Comparison of ENCODE assay signal across 14 mouse cellular contexts in the genomic region with DNA sequence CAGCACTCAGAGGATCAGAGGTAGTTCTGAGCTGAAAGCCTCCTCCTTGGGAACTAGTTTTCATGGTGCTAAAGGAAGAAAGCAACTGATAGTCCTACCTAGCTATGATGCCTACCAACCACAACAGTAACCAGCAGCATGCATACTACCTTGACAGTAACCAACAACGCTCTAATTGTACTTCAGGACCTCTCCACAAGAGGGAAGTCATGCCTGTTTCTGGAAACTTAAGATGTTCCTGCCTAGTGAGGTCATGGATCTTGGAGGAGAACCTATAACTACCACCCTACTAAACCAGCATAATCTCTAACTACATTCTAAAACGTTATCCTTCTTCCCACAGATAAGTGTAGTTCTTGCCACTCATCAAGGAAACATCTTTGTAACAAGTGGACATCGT. TPM values are rescaled to one million over a fixed set of nuclear protein-coding genes. Genes with fewer than 3 reads are reported as not detected.
A peak's percentile ranks its signal among the peaks of the same experiment; 100 is the strongest.
DNase-seq lines count a peak whose midpoint lies in the region; ATAC-seq and TF ChIP-seq lines count a peak whose summit lies in the region.
"Had no signal": no experiment of that assay in that cellular context is flagged by ENCODE, and none has a peak within 500 bp of the region (broad histone marks: within the 10 kb centered on the region; RNA-seq: fewer than 3 reads in every experiment).

No protein-coding gene starts in this region.

- intact Hi-C loops in heart, postnatal 36 days (cut with DNase I): loop anchor here (5.0 kb wide), 1 partner anchor 74 kb away; no protein-coding TSS in a partner anchor

- peak; percentile 0 for DNase-seq in heart, adult 11 months
- no peak for DNase-seq in heart, postnatal 36 days
- no peak for DNase-seq in lung, adult 2 months
- DNase-seq in lung, adult 18-20 months: no peak
- peak; percentile 62 for DNase-seq in NIH3T3 (ENCODE audit: low read depth)
- no peak for DNase-seq in cerebellum, adult 9-10 months
- DNase-seq: cerebellum, adult 18-20 months had no signal

- 37% methylated on average over 3 of the region's 3 CpGs for WGBS in lung, adult 2 months

- TF ChIP-seq CTCF in lung, adult 2 months (IDR thresholded peaks at IDR 0.05; ENCODE audit: insufficient read depth, low read length): 0 out of 2 replicates have a peak, but pooled peaks have one; percentile 6

- TF ChIP-seq POLR2A in lung, adult 2 months (IDR thresholded peaks at IDR 0.05; ENCODE audit: borderline replicate concordance, extremely low read depth, low read depth, low read length): no peak

- H3K4me1 ChIP-seq in lung, adult 2 months (ENCODE audit: control insufficient read depth, insufficient read depth, low read length): no peaks in the 10 kb centered on the region

- H3K4me3 ChIP-seq in lung, adult 2 months (replicated peaks; ENCODE audit: extremely low read depth, low read depth, low read length): no peak overlapping the region
- H3K4me3 ChIP-seq: hindbrain, embryonic 12.5 days; limb, embryonic 12.5 days; midbrain, embryonic 13.5 days had no signal

- ATAC-seq in megakaryocyte-erythroid progenitor cell, adult 5-6 weeks (replicated peaks; ENCODE audit: low FRiP score, low TSS enrichment, poor library complexity, severe bottlenecking): peak; percentile 56
- ATAC-seq in monocyte, adult 5-6 weeks (replicated peaks; ENCODE audit: insufficient number of reproducible peaks, low FRiP score, low TSS enrichment, poor library complexity, severe bottlenecking): no peak
- ATAC-seq: activated CD4-positive, CD25-positive, alpha-beta regulatory T cell, adult 4 months; forebrain, embryonic 16.5 days; midbrain, embryonic 13.5 days had no signal

RNA-seq across cellular contexts. Expression of a gene that starts 1.9 kb away (rescaled TPM):
- 10 to 100 TPM; 68.6 to 74.2 TPM for total RNA-seq in heart, postnatal 36 days (2021)
- 18.2 and 22.6 TPM in 2 replicates for polyA plus RNA-seq in lung, adult 2 months (2012; rRNA removed)
- total RNA-seq in megakaryocyte-erythroid progenitor cell, adult 5-6 weeks (2014; fragmentation: Nextera tagmentation): 47.9 and 62.5 TPM in 2 replicates
- total RNA-seq in megakaryocyte-erythroid progenitor cell, adult 5-6 weeks (2017): 92.4 and 99.0 TPM in 2 replicates
- 54.6 to 77.8 TPM (median 70.4 TPM) in 3 replicates for total RNA-seq in monocyte, adult 5-6 weeks (2017)

RNA-seq across cellular contexts. Expression of a gene that starts 2.5 kb away (rescaled TPM):
- total RNA-seq in heart, postnatal 36 days (2021): not detected
- 0.18 TPM in 1 of 2 replicates, not detected in the other for polyA plus RNA-seq in lung, adult 2 months (2012; rRNA removed)
- total RNA-seq in megakaryocyte-erythroid progenitor cell, adult 5-6 weeks (2014; fragmentation: Nextera tagmentation): not detected in 2 replicates
- total RNA-seq in megakaryocyte-erythroid progenitor cell, adult 5-6 weeks (2017): not detected in 2 replicates
- 0.43 TPM in 1 of 3 replicates, not detected in the others for total RNA-seq in monocyte, adult 5-6 weeks (2017)

RNA-seq across cellular contexts. Expression of a gene that starts 28.1 kb away (rescaled TPM):
- total RNA-seq in heart, postnatal 36 days (2021): 1 to 10 TPM; 4.0 to 5.1 TPM
- polyA plus RNA-seq in lung, adult 2 months (2012; rRNA removed): 0.17 and 0.44 TPM in 2 replicates
- total RNA-seq in megakaryocyte-erythroid progenitor cell, adult 5-6 weeks (2014; fragmentation: Nextera tagmentation): 2.3 and 12.0 TPM in 2 replicates
- total RNA-seq in megakaryocyte-erythroid progenitor cell, adult 5-6 weeks (2017): 4.7 and 6.8 TPM in 2 replicates
- 1.2 to 4.4 TPM (median 2.8 TPM) in 3 replicates for total RNA-seq in monocyte, adult 5-6 weeks (2017)

RNA-seq across cellular contexts. Expression of a gene that starts 36.9 kb away (rescaled TPM):
- under 1 TPM in 1 of 2 experiments, not detected in 1; 0.19 TPM for total RNA-seq in heart, postnatal 36 days (2021)
- polyA plus RNA-seq in lung, adult 2 months (2012; rRNA removed): 1.2 and 2.1 TPM in 2 replicates
- not detected in 2 replicates for total RNA-seq in megakaryocyte-erythroid progenitor cell, adult 5-6 weeks (2014; fragmentation: Nextera tagmentation)
- total RNA-seq in megakaryocyte-erythroid progenitor cell, adult 5-6 weeks (2017): not detected in 2 replicates
- total RNA-seq in monocyte, adult 5-6 weeks (2017): 0.19 TPM in 1 of 3 replicates, not detected in the others

RNA-seq across cellular contexts. Expression of a gene that starts 39.0 kb away (rescaled TPM):
- total RNA-seq in heart, postnatal 36 days (2021): 1 to 10 TPM in 1 of 2 experiments, under 1 TPM in 1; 0.46 to 1.2 TPM
- 2.3 and 2.5 TPM in 2 replicates for polyA plus RNA-seq in lung, adult 2 months (2012; rRNA removed)
- 3.9 TPM in 1 of 2 replicates, not detected in the other for total RNA-seq in megakaryocyte-erythroid progenitor cell, adult 5-6 weeks (2014; fragmentation: Nextera tagmentation)
- not detected in 2 replicates for total RNA-seq in megakaryocyte-erythroid progenitor cell, adult 5-6 weeks (2017)
- 1.8 to 2.2 TPM in 2 of 3 replicates, not detected in the other for total RNA-seq in monocyte, adult 5-6 weeks (2017)

Comparison
In these comparisons a context has a peak if more than half of its experiments do, and no peak if none do; other contexts are left out.
1. DNase-seq: peak in heart, adult 11 months (single experiment) and NIH3T3 (single experiment); none in heart, postnatal 36 days (0 of 2), lung, adult 2 months (single experiment), lung, adult 18-20 months (0 of 2) and cerebellum, adult 9-10 months (single experiment).